Mouse (Mus musculus) C2C12 (cell line): ENCODE data around the gene Rxylt1. TPM values are rescaled to one million over a fixed set of nuclear protein-coding genes. Genes with fewer than 3 reads are reported as not detected.

Experiments used
- H3K27me3 ChIP-seq: one replicate; pipeline ENCODE4 v1.6.1; 2011; ENCODE audit not compliant: control insufficient read depth, insufficient read depth, insufficient read length
- H3K36me3 ChIP-seq: one replicate; pipeline ENCODE4 v1.6.1; 2011; ENCODE audit not compliant: control insufficient read depth, insufficient read depth
- H3K4me3 ChIP-seq: one replicate; pipeline ENCODE4 v1.5.1; 2011; ENCODE audit warnings: mild to moderate bottlenecking, control low read depth; ENCODE audit not compliant: poor library complexity, insufficient read depth, severe bottlenecking
- H3K79me2 ChIP-seq: one replicate; pipeline ENCODE4 v1.6.1; 2011; ENCODE audit not compliant: control insufficient read depth, insufficient read depth
- H3K79me3 ChIP-seq: one replicate; pipeline ENCODE4 v1.6.1; 2011; ENCODE audit warnings: low read depth, control low read depth
- H3ac ChIP-seq: one replicate; pipeline ENCODE3; 2011; ENCODE audit warnings: low read depth; ENCODE audit not compliant: control insufficient read depth, insufficient read length
- CEBPB ChIP-seq: IDR thresholded peaks from one replicate; pipeline ENCODE4 v1.6.1; 2011; ENCODE audit warnings: low read depth, mild to moderate bottlenecking, control low read depth, moderate library complexity
- CTCF ChIP-seq: IDR thresholded peaks from one replicate; pipeline ENCODE4 v1.5.1; 2011; ENCODE audit not compliant: control insufficient read depth, insufficient read depth, insufficient read length
- FOSL1 ChIP-seq: IDR thresholded peaks from one replicate; pipeline ENCODE4 v1.8.0; 2011; ENCODE audit warnings: mild to moderate bottlenecking, low read length; ENCODE audit not compliant: poor library complexity, insufficient read depth, severe bottlenecking
- MAX ChIP-seq: IDR thresholded peaks from one replicate; pipeline ENCODE4 v1.6.1; 2011; ENCODE audit warnings: mild to moderate bottlenecking, control low read depth
- MYOD1 ChIP-seq: IDR thresholded peaks from one replicate; pipeline ENCODE4 v1.6.1; 2011; ENCODE audit warnings: low read depth; ENCODE audit not compliant: control insufficient read depth, insufficient read length
- MYOG ChIP-seq: IDR thresholded peaks from one replicate; pipeline ENCODE4 v1.6.1; 2011; ENCODE audit not compliant: control insufficient read depth, insufficient read length; ENCODE audit errors: extremely low read depth
- USF1 ChIP-seq: IDR thresholded peaks from one replicate; pipeline ENCODE4 v1.6.1; 2011; ENCODE audit warnings: low read depth, mild to moderate bottlenecking, control low read depth, moderate library complexity
- polyA plus RNA-seq: library from polyadenylated mRNA; unstranded; fragments of >200 nt; fragmentation: generic; extraction: Trizol; gene quantifications from one replicate; pipeline ENCODE4 v1.2.1, GENCODE M21; 2012; ENCODE audit warnings: missing spikeins

The Rxylt1 gene
- polyA plus RNA-seq, 1 experiment, result 27.7 TPM

- Histone ChIP-seq H3ac (no peak overlapping the region), H3K4me3 (no peak overlapping the region), H3K79me2 (no peaks in the 10 kb centered on the region), H3K36me3 (no peaks in the 10 kb centered on the region), H3K27me3 (no peaks in the 10 kb centered on the region), H3K79me3 (no peaks in the 10 kb centered on the region)
- peak; percentile 76 for TF ChIP-seq USF1
- no peak for TF ChIP-seq CEBPB
These were observed 58.6 kb downstream of the Rxylt1 start for GRCm38 (mm10) chr10:122038554-122038953.

GRCm38 (mm10) chr10:122033271-122033670 lies 63.9 kb downstream of the Rxylt1 start:
- TF ChIP-seq CEBPB, result no peak
- TF ChIP-seq MYOG, result no peak
- no peak for TF ChIP-seq MYOD1
- TF ChIP-seq FOSL1, result no peak
- no peak for TF ChIP-seq USF1
- TF ChIP-seq MAX, result no peak
- TF ChIP-seq CTCF, result no peak
- Histone ChIP-seq H3ac (no peak overlapping the region), H3K27me3 (no peaks in the 10 kb centered on the region), H3K79me2 (no peaks in the 10 kb centered on the region), H3K79me3 (no peaks in the 10 kb centered on the region), H3K36me3 (no peaks in the 10 kb centered on the region), H3K4me3 (no peak overlapping the region)

- H3K27me3 ChIP-seq, result no peaks in the 10 kb centered on the region
- no peak overlapping the region for H3ac ChIP-seq
- TF ChIP-seq CEBPB (no peak), USF1 (no peak), FOSL1 (no peak), MAX (no peak), MYOG (no peak), MYOD1 (no peak), CTCF (no peak)
- no peaks in the 10 kb centered on the region for H3K79me2 ChIP-seq
- no peak overlapping the region for H3K4me3 ChIP-seq
- H3K79me3 ChIP-seq, result no peaks in the 10 kb centered on the region
- H3K36me3 ChIP-seq, result no peaks in the 10 kb centered on the region
These were observed 66.8 kb downstream of the Rxylt1 start for GRCm38 (mm10) chr10:122030420-122030819.

- Histone ChIP-seq H3K4me3 (no peak overlapping the region), H3K27me3 (no peaks in the 10 kb centered on the region)
- TF ChIP-seq MYOD1 (no peak), CTCF (no peak), MAX (no peak), FOSL1 (no peak), USF1 (no peak), CEBPB (no peak), MYOG (no peak)
These were observed 67.4 kb downstream of the Rxylt1 start for GRCm38 (mm10) chr10:122029738-122030137.

More at GRCm38 (mm10) chr10:122029738-122030137, 67.4 kb downstream of the Rxylt1 start:
- Histone ChIP-seq H3ac (no peak overlapping the region), H3K79me3 (no peaks in the 10 kb centered on the region), H3K79me2 (no peaks in the 10 kb centered on the region), H3K36me3 (no peaks in the 10 kb centered on the region)

Other genes starting within 250 kb of the Rxylt1 start
- 0.06 TPM for gene Srgap1, start 50.1 kb downstream of the Rxylt1 start, polyA plus RNA-seq